Mouse (Mus musculus): Measurements from ENCODE around the gene Anks1b.

Gene Anks1b

DNA sequence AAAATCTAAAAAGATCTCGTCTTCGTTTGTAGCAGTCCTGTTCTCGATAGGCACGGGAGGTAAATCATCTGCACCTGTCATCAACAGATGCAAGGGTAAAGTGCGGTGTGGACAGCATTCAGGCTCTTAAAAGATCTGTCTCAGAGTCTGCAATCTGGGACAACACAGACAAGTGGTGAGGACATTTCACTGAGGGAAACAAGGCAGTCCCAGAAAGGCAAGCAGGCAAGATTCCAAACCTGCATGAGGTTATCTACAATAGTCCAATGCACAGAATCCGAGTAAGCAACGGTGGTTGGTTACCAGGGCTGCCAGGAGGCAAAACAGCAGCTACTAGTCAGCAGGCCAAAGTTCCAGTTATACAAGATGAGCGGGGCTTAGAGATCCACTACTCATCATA lies 912.4 kb downstream of the Anks1b start:
- in situ Hi-C loops (cut with MboI, MseI), result no loop called here

DNA sequence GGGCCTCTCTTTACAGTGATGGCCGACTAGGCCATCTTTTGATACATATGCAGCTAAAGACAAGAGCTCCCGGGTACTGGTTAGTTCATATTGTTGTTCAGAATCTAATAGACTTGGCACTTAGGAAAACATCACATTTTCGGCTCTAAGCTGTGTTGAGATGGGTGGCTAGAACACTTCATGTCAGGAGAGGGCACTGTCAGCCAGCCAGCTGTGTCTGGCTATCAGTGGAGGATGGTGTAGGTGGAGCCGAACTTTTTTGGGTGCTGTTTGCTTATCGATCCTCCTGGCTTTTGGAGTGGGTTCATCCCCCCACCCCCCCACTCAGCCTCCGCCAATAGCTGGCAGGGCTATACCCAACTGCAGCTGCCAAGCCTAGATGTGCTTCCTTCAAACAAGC lies 929.8 kb downstream of the Anks1b start:
- in situ Hi-C loops (cut with MboI, MseI), result no loop called here

- in situ Hi-C loops (cut with MboI, MseI), result no loop called here
These were observed 931.3 kb downstream of the Anks1b start for GRCm38 (mm10) chr10:90804602-90805095.

- in situ Hi-C loops (cut with MboI, MseI), result no loop called here
These were observed 935.5 kb downstream of the Anks1b start for GRCm38 (mm10) chr10:90808616-90809310.

GRCm38 (mm10) chr10:90809911-90810590 lies 936.7 kb downstream of the Anks1b start:
- in situ Hi-C loops (cut with MboI, MseI), result no loop called here

DNA sequence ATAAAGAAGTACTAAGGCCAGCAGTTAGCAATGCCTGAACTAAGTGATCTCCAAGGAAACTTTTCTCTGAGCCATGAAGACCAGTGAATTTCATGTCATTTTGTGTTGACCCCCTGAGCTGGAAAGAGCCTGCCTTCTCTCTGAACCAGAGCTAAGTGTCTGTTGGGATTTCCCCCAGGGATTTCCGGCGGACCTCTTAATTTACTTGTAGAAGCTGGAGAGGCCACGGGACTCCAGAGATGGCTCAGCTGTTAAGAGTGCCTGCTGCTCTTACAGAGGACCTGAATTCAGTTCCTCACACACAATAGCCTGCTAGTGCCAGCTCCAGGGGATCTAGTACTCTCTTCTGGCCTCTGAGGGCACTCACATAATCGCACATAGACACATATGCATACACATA lies 938.1 kb downstream of the Anks1b start:
- in situ Hi-C loops (cut with MboI, MseI), result no loop called here

DNA sequence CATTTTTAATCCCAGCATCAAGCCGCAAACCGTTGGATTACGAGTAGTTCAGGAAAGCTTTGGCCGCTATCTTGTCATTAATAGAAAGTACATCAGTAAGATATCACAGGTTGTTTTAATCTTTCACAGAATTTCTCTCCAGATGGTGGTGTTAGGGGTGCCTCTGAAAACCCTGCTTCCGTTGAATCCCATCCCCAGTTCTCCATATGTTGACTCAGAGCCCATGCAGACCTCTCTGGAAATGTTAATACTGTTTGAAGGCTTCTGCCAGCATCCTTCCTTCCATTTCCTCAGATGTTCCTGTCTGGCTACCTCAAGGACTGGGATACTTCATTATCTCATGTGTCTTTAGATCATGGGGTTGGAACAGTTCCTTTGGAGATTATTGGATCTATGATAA lies 940.0 kb downstream of the Anks1b start:
- in situ Hi-C loops (cut with MboI, MseI), result no loop called here

DNA sequence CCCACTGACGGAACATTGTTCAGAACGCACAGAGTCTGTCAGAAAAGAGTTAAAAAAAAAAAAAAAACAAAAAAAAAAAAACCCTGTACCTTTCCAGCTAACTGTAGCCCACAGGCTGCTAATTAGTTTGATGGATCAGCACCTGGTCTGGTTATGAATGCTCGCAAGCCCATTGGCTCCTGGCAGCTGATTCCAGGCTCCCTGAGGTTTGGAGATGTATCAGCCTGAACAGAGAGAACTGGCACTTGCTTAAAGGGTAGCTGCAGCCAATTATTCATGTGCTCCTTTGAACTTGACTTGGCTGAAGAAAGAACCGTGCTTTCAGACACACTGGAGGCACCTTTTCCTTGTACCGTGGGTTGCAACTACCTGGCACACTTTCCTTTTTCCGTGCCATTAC lies 941.1 kb downstream of the Anks1b start:
- in situ Hi-C loops (cut with MboI, MseI), result no loop called here

GRCm38 (mm10) chr10:90818246-90818937 lies 945.1 kb downstream of the Anks1b start:
- in situ Hi-C loops (cut with MboI, MseI), result no loop called here

DNA sequence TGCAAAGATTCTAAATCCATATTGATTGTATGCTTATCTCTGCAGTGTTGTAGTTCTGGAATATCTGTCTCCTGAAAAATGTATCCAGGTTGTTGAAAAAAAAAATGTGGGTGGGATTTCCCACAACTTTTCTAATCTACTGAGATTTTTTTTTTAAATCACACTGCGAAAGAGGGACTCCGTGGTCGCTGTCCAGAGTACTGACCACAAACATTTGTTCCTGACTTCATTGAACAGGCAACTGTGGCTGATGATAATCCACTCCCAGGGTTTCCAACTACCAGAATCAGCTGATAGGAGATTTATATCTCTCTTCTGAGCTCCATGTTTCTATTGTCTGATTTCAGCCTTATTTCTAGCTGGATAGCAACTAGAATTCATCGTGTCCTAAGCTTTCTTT lies 950.1 kb downstream of the Anks1b start:
- in situ Hi-C loops (cut with MboI, MseI), result no loop called here

- in situ Hi-C loops (cut with MboI, MseI), result no loop called here
These were observed 951.4 kb downstream of the Anks1b start for GRCm38 (mm10) chr10:90824692-90825091.

GRCm38 (mm10) chr10:90826939-90827338 lies 953.6 kb downstream of the Anks1b start:
- in situ Hi-C loops (cut with MboI, MseI), result no loop called here

GRCm38 (mm10) chr10:90828581-90829393 lies 955.5 kb downstream of the Anks1b start:
- in situ Hi-C loops (cut with MboI, MseI), result no loop called here

GRCm38 (mm10) chr10:90829394-90830267 lies 956.3 kb downstream of the Anks1b start:
- in situ Hi-C loops (cut with MboI, MseI), result no loop called here

- in situ Hi-C loops (cut with MboI, MseI), result no loop called here
These were observed 956.9 kb downstream of the Anks1b start for GRCm38 (mm10) chr10:90830268-90830585.

DNA sequence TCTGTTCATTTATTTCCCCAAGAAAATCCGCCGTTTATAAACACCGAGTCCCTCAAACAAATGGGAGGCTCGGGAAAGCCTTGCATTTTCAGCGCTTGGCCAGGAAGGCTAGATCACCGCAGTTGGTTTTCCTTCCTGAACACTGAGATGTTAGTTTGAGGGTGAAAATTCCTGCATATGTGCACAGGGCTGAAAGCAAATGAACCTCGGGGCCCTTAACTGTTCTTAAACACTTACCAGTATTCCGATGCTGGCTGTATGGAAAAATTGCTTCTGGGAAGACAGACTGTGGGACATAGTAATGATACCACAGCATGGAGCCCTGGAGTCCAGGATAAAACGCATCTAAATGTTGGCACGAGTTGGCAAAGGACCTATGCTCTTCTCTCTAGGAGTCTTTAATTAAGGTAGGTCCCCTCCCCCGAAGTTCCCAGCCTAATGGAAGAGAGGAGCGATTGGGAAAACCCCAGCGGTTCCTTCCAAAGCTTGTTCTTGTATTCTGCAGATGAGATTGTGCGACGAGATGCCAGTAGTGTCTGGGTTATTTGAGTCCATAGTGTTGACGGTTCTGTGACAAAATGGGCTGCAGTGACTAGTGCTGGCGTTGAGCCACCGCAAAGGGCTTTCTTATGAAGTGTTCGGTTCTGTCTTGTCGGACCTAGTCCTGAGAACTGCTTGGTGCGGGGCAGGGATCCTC lies 957.4 kb downstream of the Anks1b start:
- in situ Hi-C loops (cut with MboI, MseI), result no loop called here

DNA sequence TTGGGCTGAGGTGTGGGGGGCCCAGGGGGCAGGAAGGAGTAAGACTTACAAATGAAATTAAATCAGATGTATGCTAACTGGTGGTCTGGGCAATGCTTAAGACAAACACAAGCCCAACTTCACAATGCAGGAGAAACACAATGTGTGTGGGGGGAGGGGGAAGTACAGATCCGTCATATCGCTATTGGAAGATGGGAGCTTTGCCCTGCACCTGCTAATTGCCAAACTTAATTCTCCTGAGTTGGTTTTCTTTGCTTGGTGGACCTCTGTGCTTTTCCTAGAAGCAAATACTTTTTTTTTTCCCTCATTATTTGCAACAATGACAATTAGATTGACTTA lies 957.9 kb downstream of the Anks1b start:
- in situ Hi-C loops (cut with MboI, MseI), result no loop called here

DNA sequence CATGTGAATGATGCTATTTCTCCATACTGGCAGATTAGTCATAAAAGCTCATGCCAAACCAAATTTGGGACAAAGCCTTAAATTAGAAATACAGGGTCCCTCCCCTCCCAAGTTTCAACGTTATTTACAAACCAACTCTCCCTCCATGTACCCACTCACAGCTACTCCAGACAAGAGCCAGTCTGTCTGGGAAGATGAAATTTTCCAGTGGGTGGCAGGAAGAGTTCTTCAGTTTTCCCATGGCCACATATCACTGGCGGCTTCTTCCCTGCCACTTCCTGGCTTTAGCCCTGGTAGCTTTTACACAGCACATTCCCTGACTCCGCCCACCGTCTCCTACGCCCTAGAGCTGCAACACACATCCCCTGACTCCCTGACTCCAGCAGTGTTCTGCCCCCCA lies 961.0 kb downstream of the Anks1b start:
- in situ Hi-C loops (cut with MboI, MseI), result no loop called here

- in situ Hi-C loops (cut with MboI, MseI), result no loop called here
These were observed 961.9 kb downstream of the Anks1b start for GRCm38 (mm10) chr10:90835195-90835594.

GRCm38 (mm10) chr10:90839611-90840335 lies 966.5 kb downstream of the Anks1b start:
- in situ Hi-C loops (cut with MboI, MseI), result loop anchor here in 1 of 2 experiments (10.0 kb wide), 1 partner anchor 1035 kb away; no protein-coding TSS in a partner anchor

Data from T-helper 17 cell (primary cell).